Comparison of ENCODE assay signal across 22 mouse cellular contexts in the genomic region with DNA sequence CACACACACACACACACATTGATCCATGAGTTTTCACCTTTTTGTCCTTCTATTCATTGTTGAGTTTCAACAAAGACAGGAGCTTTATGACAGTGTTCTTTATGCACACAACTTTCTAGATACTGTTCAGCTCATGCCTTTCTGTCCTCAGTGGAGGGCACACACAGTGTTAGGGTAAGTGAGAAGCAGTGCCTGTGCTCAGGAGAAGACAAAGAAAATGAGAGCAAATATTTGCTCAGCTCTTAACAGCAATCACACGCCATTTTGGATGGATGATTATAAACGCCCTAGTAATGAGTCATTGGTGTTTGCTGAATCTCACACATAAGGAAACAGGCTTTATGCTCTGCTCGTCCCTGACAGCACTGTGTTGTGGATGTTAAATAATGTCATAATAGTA.
"Had no signal": no experiment of that assay in that cellular context is flagged by ENCODE, and none has a peak within 500 bp of the region (broad histone marks: within the 10 kb centered on the region; RNA-seq: fewer than 3 reads in every experiment).

No protein-coding gene starts in this region.

- H3K4me1 ChIP-seq: kidney, embryonic 15.5 days; limb, embryonic 12.5 days; limb, embryonic 15.5 days; liver, embryonic 15.5 days; megakaryocyte, embryonic 14.5 days; midbrain, embryonic 12.5 days; midbrain, embryonic 15.5 days; neural tube, embryonic 12.5 days; neural tube, embryonic 15.5 days had no signal

- H3K27ac ChIP-seq: kidney, embryonic 15.5 days; limb, embryonic 12.5 days; limb, embryonic 15.5 days; liver, embryonic 15.5 days; macrophage; midbrain, embryonic 12.5 days; midbrain, embryonic 15.5 days; neural tube, embryonic 12.5 days; neural tube, embryonic 15.5 days had no signal

- H3K4me3 ChIP-seq: kidney, embryonic 15.5 days; limb, embryonic 12.5 days; limb, embryonic 15.5 days; liver, embryonic 15.5 days; megakaryocyte, embryonic 14.5 days; midbrain, embryonic 12.5 days; midbrain, embryonic 15.5 days; neural tube, embryonic 12.5 days; neural tube, embryonic 15.5 days had no signal

- ATAC-seq: midbrain, embryonic 15.5 days had no signal

- DNase-seq: kidney, adult 11 months; kidney, adult 8-10 months; kidney, postnatal 10 days; kidney, postnatal 4 days; left cerebral cortex, postnatal 4 days; lung, adult 18-20 months; lung, postnatal 14 days; right cerebral cortex, adult 18-20 months; right cerebral cortex, postnatal 14 days; right cerebral cortex, postnatal 4 days; thymus, postnatal 36 days had no signal

- H3K27me3 ChIP-seq: kidney, embryonic 15.5 days; limb, embryonic 12.5 days; limb, embryonic 15.5 days; liver, embryonic 15.5 days; megakaryocyte, embryonic 14.5 days; midbrain, embryonic 12.5 days; midbrain, embryonic 15.5 days; neural tube, embryonic 12.5 days; neural tube, embryonic 15.5 days had no signal

- H3K4me2 ChIP-seq: kidney, embryonic 15.5 days; limb, embryonic 12.5 days; limb, embryonic 15.5 days; liver, embryonic 11.5 days; liver, embryonic 15.5 days; midbrain, embryonic 12.5 days; midbrain, embryonic 15.5 days; neural tube, embryonic 12.5 days; neural tube, embryonic 15.5 days had no signal

- H3K36me3 ChIP-seq: kidney, embryonic 15.5 days; limb, embryonic 12.5 days; limb, embryonic 15.5 days; liver, embryonic 15.5 days; midbrain, embryonic 12.5 days; midbrain, embryonic 15.5 days; neural tube, embryonic 12.5 days; neural tube, embryonic 15.5 days had no signal

- H3K9ac ChIP-seq: kidney, embryonic 15.5 days; limb, embryonic 12.5 days; limb, embryonic 15.5 days; liver, embryonic 15.5 days; midbrain, embryonic 12.5 days; midbrain, embryonic 15.5 days; neural tube, embryonic 12.5 days; neural tube, embryonic 15.5 days had no signal

- H3K9me3 ChIP-seq: kidney, embryonic 15.5 days; limb, embryonic 12.5 days; limb, embryonic 15.5 days; liver, embryonic 15.5 days; megakaryocyte, embryonic 14.5 days; midbrain, embryonic 12.5 days; midbrain, embryonic 15.5 days; neural tube, embryonic 12.5 days; neural tube, embryonic 15.5 days had no signal
